Mouse (Mus musculus): Measurements from ENCODE around the gene Gm10229. TPM values are rescaled to one million over a fixed set of nuclear protein-coding genes. Genes with fewer than 3 reads are reported as not detected.

Gene Gm10229
- polyA plus RNA-seq (2014; fragmentation: Illumina TruSeq; extraction: RNeasy Lipid Tissue Mini Kit (QIAGEN cat#74804); ENCODE audit: low read depth, low replicate concordance) = not detected

GRCm38 (mm10) chr16:89014984-89015383 lies at the start of gene Gm10229:
Gm10229 (plus strand) TSS chr16:89015284.

GRCm38 (mm10) chr16:89010659-89011058 lies 4.4 kb upstream of the Gm10229 start, which contains the start of gene Krtap22-2:
Krtap22-2 (minus strand) TSS chr16:89010759.

GRCm38 (mm10) chr16:89031399-89031798 lies 16.3 kb downstream of the Gm10229 start, which contains the start of gene Krtap6-1:
Krtap6-1 (plus strand) TSS chr16:89031699.

GRCm38 (mm10) chr16:89041372-89041771 lies 26.3 kb downstream of the Gm10229 start, which contains the start of gene Gm10228:
Gm10228 (minus strand) TSS chr16:89041472.

GRCm38 (mm10) chr16:89047783-89048182 lies 32.7 kb downstream of the Gm10229 start, which contains the start of gene Krtap6-5:
Krtap6-5 (minus strand) TSS chr16:89047883.

GRCm38 (mm10) chr16:89063902-89064301 lies 48.8 kb downstream of the Gm10229 start, which contains the start of gene 1110025L11Rik:
1110025L11Rik (minus strand) TSS chr16:89064002.

Other genes starting within 250 kb of the Gm10229 start
- not detected for gene 2310057N15Rik, start 241.1 kb upstream of the Gm10229 start, polyA plus RNA-seq (2014; fragmentation: Illumina TruSeq; extraction: RNeasy Lipid Tissue Mini Kit (QIAGEN cat#74804); ENCODE audit: low read depth, low replicate concordance)
- not detected for gene Gm5965, start 237.4 kb upstream of the Gm10229 start, polyA plus RNA-seq (2014; fragmentation: Illumina TruSeq; extraction: RNeasy Lipid Tissue Mini Kit (QIAGEN cat#74804); ENCODE audit: low read depth, low replicate concordance)
- not detected for gene Gm20741, start 203.1 kb upstream of the Gm10229 start, polyA plus RNA-seq (2014; fragmentation: Illumina TruSeq; extraction: RNeasy Lipid Tissue Mini Kit (QIAGEN cat#74804); ENCODE audit: low read depth, low replicate concordance)
- not detected for gene Krtap15, start 195.1 kb upstream of the Gm10229 start, polyA plus RNA-seq (2014; fragmentation: Illumina TruSeq; extraction: RNeasy Lipid Tissue Mini Kit (QIAGEN cat#74804); ENCODE audit: low read depth, low replicate concordance)
- not detected for gene Krtap14, start 189.1 kb upstream of the Gm10229 start, polyA plus RNA-seq (2014; fragmentation: Illumina TruSeq; extraction: RNeasy Lipid Tissue Mini Kit (QIAGEN cat#74804); ENCODE audit: low read depth, low replicate concordance)
- gene Krtap19-1, start 145.9 kb upstream of the Gm10229 start, polyA plus RNA-seq (2014; fragmentation: Illumina TruSeq; extraction: RNeasy Lipid Tissue Mini Kit (QIAGEN cat#74804); ENCODE audit: low read depth, low replicate concordance) = not detected
- gene Krtap19-2, start 141.0 kb upstream of the Gm10229 start, polyA plus RNA-seq (2014; fragmentation: Illumina TruSeq; extraction: RNeasy Lipid Tissue Mini Kit (QIAGEN cat#74804); ENCODE audit: low read depth, low replicate concordance) = not detected
- not detected for gene Krtap19-3, start 137.2 kb upstream of the Gm10229 start, polyA plus RNA-seq (2014; fragmentation: Illumina TruSeq; extraction: RNeasy Lipid Tissue Mini Kit (QIAGEN cat#74804); ENCODE audit: low read depth, low replicate concordance)
- not detected for gene Krtap19-4, start 130.2 kb upstream of the Gm10229 start, polyA plus RNA-seq (2014; fragmentation: Illumina TruSeq; extraction: RNeasy Lipid Tissue Mini Kit (QIAGEN cat#74804); ENCODE audit: low read depth, low replicate concordance)
- not detected for gene Krtap19-5, start 118.8 kb upstream of the Gm10229 start, polyA plus RNA-seq (2014; fragmentation: Illumina TruSeq; extraction: RNeasy Lipid Tissue Mini Kit (QIAGEN cat#74804); ENCODE audit: low read depth, low replicate concordance)
- not detected for gene Krtap19-9b, start 83.0 kb upstream of the Gm10229 start, polyA plus RNA-seq (2014; fragmentation: Illumina TruSeq; extraction: RNeasy Lipid Tissue Mini Kit (QIAGEN cat#74804); ENCODE audit: low read depth, low replicate concordance)
- gene Krtap16-3, start 52.4 kb upstream of the Gm10229 start, polyA plus RNA-seq (2014; fragmentation: Illumina TruSeq; extraction: RNeasy Lipid Tissue Mini Kit (QIAGEN cat#74804); ENCODE audit: low read depth, low replicate concordance) = not detected
- gene Krtap22-2, start 4.5 kb upstream of the Gm10229 start, polyA plus RNA-seq (2014; fragmentation: Illumina TruSeq; extraction: RNeasy Lipid Tissue Mini Kit (QIAGEN cat#74804); ENCODE audit: low read depth, low replicate concordance) = not detected
- gene Krtap6-1, start 16.4 kb downstream of the Gm10229 start, polyA plus RNA-seq (2014; fragmentation: Illumina TruSeq; extraction: RNeasy Lipid Tissue Mini Kit (QIAGEN cat#74804); ENCODE audit: low read depth, low replicate concordance) = not detected
- gene Gm10228, start 26.2 kb downstream of the Gm10229 start, polyA plus RNA-seq (2014; fragmentation: Illumina TruSeq; extraction: RNeasy Lipid Tissue Mini Kit (QIAGEN cat#74804); ENCODE audit: low read depth, low replicate concordance) = not detected
- not detected for gene Krtap6-5, start 32.6 kb downstream of the Gm10229 start, polyA plus RNA-seq (2014; fragmentation: Illumina TruSeq; extraction: RNeasy Lipid Tissue Mini Kit (QIAGEN cat#74804); ENCODE audit: low read depth, low replicate concordance)
- not detected for gene 1110025L11Rik, start 48.7 kb downstream of the Gm10229 start, polyA plus RNA-seq (2014; fragmentation: Illumina TruSeq; extraction: RNeasy Lipid Tissue Mini Kit (QIAGEN cat#74804); ENCODE audit: low read depth, low replicate concordance)
- gene Krtap6-3, start 68.7 kb downstream of the Gm10229 start, polyA plus RNA-seq (2014; fragmentation: Illumina TruSeq; extraction: RNeasy Lipid Tissue Mini Kit (QIAGEN cat#74804); ENCODE audit: low read depth, low replicate concordance) = not detected
- not detected for gene Gm6358, start 125.6 kb downstream of the Gm10229 start, polyA plus RNA-seq (2014; fragmentation: Illumina TruSeq; extraction: RNeasy Lipid Tissue Mini Kit (QIAGEN cat#74804); ENCODE audit: low read depth, low replicate concordance)
- not detected for gene Gm10061, start 135.8 kb downstream of the Gm10229 start, polyA plus RNA-seq (2014; fragmentation: Illumina TruSeq; extraction: RNeasy Lipid Tissue Mini Kit (QIAGEN cat#74804); ENCODE audit: low read depth, low replicate concordance)
- gene Gm9789, start 142.7 kb downstream of the Gm10229 start, polyA plus RNA-seq (2014; fragmentation: Illumina TruSeq; extraction: RNeasy Lipid Tissue Mini Kit (QIAGEN cat#74804); ENCODE audit: low read depth, low replicate concordance) = not detected
- not detected for gene Gm7735, start 154.2 kb downstream of the Gm10229 start, polyA plus RNA-seq (2014; fragmentation: Illumina TruSeq; extraction: RNeasy Lipid Tissue Mini Kit (QIAGEN cat#74804); ENCODE audit: low read depth, low replicate concordance)
- gene 1110057P08Rik, start 159.5 kb downstream of the Gm10229 start, polyA plus RNA-seq (2014; fragmentation: Illumina TruSeq; extraction: RNeasy Lipid Tissue Mini Kit (QIAGEN cat#74804); ENCODE audit: low read depth, low replicate concordance) = not detected
- gene Krtap20-2, start 190.6 kb downstream of the Gm10229 start, polyA plus RNA-seq (2014; fragmentation: Illumina TruSeq; extraction: RNeasy Lipid Tissue Mini Kit (QIAGEN cat#74804); ENCODE audit: low read depth, low replicate concordance) = not detected